Mouse (Mus musculus): ENCODE measurements at regions not wholly inside any gene's neighbourhood (a gene's known extent, or its start where the extent isn't known, plus 50 kb on each side); places are given as distances from the start of the nearest gene placed in this dataset.
A peak's percentile ranks its signal among the peaks of the same experiment; 100 is the strongest.

GRCm38 (mm10) chr12:97888801-97889455, 370.3 kb downstream of the Galc start:
- Histone ChIP-seq H3K4me1 (ENCODE audit: control insufficient read depth, insufficient read depth, low read length) (no peaks in the 10 kb centered on the region), H3K27me3 (ENCODE audit: control insufficient read depth, insufficient read depth, low read length) (no peaks in the 10 kb centered on the region), H3K4me3 (ENCODE audit: control insufficient read depth, low read depth, low read length) (no peak overlapping the region), H3K36me3 (ENCODE audit: control insufficient read depth, insufficient read depth, low read length) (no peaks in the 10 kb centered on the region), H3K27ac (ENCODE audit: control insufficient read depth, insufficient read depth, low read depth, low read length) (no peak overlapping the region)
- no peak for TF ChIP-seq CTCF (IDR thresholded peaks at IDR 0.05; ENCODE audit: control insufficient read depth, insufficient read depth, insufficient replicate concordance, low read depth, low read length)
- TF ChIP-seq POLR2A (IDR thresholded peaks at IDR 0.05; ENCODE audit: control insufficient read depth, low read depth, low read length): no peak

GRCm38 (mm10) chr12:97888291-97888800, 370.9 kb downstream of the Galc start:
- H3K27me3 ChIP-seq (ENCODE audit: control insufficient read depth, insufficient read depth, low read length): no peaks in the 10 kb centered on the region
- H3K4me3 ChIP-seq (ENCODE audit: control insufficient read depth, low read depth, low read length): no peak overlapping the region
- no peaks in the 10 kb centered on the region for H3K4me1 ChIP-seq (ENCODE audit: control insufficient read depth, insufficient read depth, low read length)
- no peak overlapping the region for H3K27ac ChIP-seq (ENCODE audit: control insufficient read depth, insufficient read depth, low read depth, low read length)
- TF ChIP-seq POLR2A (IDR thresholded peaks at IDR 0.05; ENCODE audit: control insufficient read depth, low read depth, low read length): no peak
- no peak for TF ChIP-seq CTCF (IDR thresholded peaks at IDR 0.05; ENCODE audit: control insufficient read depth, insufficient read depth, insufficient replicate concordance, low read depth, low read length)
- H3K36me3 ChIP-seq (ENCODE audit: control insufficient read depth, insufficient read depth, low read length): no peaks in the 10 kb centered on the region

GRCm38 (mm10) chr12:97882439-97882838, 376.8 kb downstream of the Galc start:
- H3K4me3 ChIP-seq (ENCODE audit: control insufficient read depth, low read depth, low read length): no peak overlapping the region
- H3K27me3 ChIP-seq (ENCODE audit: control insufficient read depth, insufficient read depth, low read length): no peaks in the 10 kb centered on the region
- no peaks in the 10 kb centered on the region for H3K4me1 ChIP-seq (ENCODE audit: control insufficient read depth, insufficient read depth, low read length)
- H3K36me3 ChIP-seq (ENCODE audit: control insufficient read depth, insufficient read depth, low read length): no peaks in the 10 kb centered on the region
- no peak for TF ChIP-seq POLR2A (IDR thresholded peaks at IDR 0.05; ENCODE audit: control insufficient read depth, low read depth, low read length)
- TF ChIP-seq CTCF (IDR thresholded peaks at IDR 0.05; ENCODE audit: control insufficient read depth, insufficient read depth, insufficient replicate concordance, low read depth, low read length): no peak
- no peak overlapping the region for H3K27ac ChIP-seq (ENCODE audit: control insufficient read depth, insufficient read depth, low read depth, low read length)

GRCm38 (mm10) chr12:97872391-97872790, 386.9 kb downstream of the Galc start:
- Histone ChIP-seq H3K27me3 (ENCODE audit: control insufficient read depth, insufficient read depth, low read length) (no peaks in the 10 kb centered on the region), H3K4me1 (ENCODE audit: control insufficient read depth, insufficient read depth, low read length) (no peaks in the 10 kb centered on the region), H3K36me3 (ENCODE audit: control insufficient read depth, insufficient read depth, low read length) (no peaks in the 10 kb centered on the region), H3K27ac (ENCODE audit: control insufficient read depth, insufficient read depth, low read depth, low read length) (no peak overlapping the region), H3K4me3 (ENCODE audit: control insufficient read depth, low read depth, low read length) (no peak overlapping the region)
- peak; percentile 29; the same call in 1 of the 2 replicates for TF ChIP-seq CTCF (IDR thresholded peaks at IDR 0.05; ENCODE audit: control insufficient read depth, insufficient read depth, insufficient replicate concordance, low read depth, low read length)
- no peak for TF ChIP-seq POLR2A (IDR thresholded peaks at IDR 0.05; ENCODE audit: control insufficient read depth, low read depth, low read length)

- H3K27me3 ChIP-seq (ENCODE audit: control insufficient read depth, insufficient read depth, low read length): no peaks in the 10 kb centered on the region
- no peak for TF ChIP-seq CTCF (IDR thresholded peaks at IDR 0.05; ENCODE audit: control insufficient read depth, insufficient read depth, insufficient replicate concordance, low read depth, low read length)
- no peak for TF ChIP-seq POLR2A (IDR thresholded peaks at IDR 0.05; ENCODE audit: control insufficient read depth, low read depth, low read length)
Observed at GRCm38 (mm10) chr12:97862921-97863320, 396.3 kb downstream of the Galc start.

GRCm38 (mm10) chr12:97836202-97836908, 422.9 kb downstream of the Galc start:
- no peaks in the 10 kb centered on the region for H3K27me3 ChIP-seq (ENCODE audit: control insufficient read depth, insufficient read depth, low read length)
- no peak overlapping the region for H3K4me3 ChIP-seq (ENCODE audit: control insufficient read depth, low read depth, low read length)
- TF ChIP-seq POLR2A (IDR thresholded peaks at IDR 0.05; ENCODE audit: control insufficient read depth, low read depth, low read length) (no peak), CTCF (IDR thresholded peaks at IDR 0.05; ENCODE audit: control insufficient read depth, insufficient read depth, insufficient replicate concordance, low read depth, low read length) (no peak)
- H3K4me1 ChIP-seq (ENCODE audit: control insufficient read depth, insufficient read depth, low read length): no peaks in the 10 kb centered on the region
- no peak overlapping the region for H3K27ac ChIP-seq (ENCODE audit: control insufficient read depth, insufficient read depth, low read depth, low read length)
- no peaks in the 10 kb centered on the region for H3K36me3 ChIP-seq (ENCODE audit: control insufficient read depth, insufficient read depth, low read length)

More at GRCm38 (mm10) chr12:97862921-97863320, 396.3 kb downstream of the Galc start:
- no peaks in the 10 kb centered on the region for H3K36me3 ChIP-seq (ENCODE audit: control insufficient read depth, insufficient read depth, low read length)
- H3K4me3 ChIP-seq (ENCODE audit: control insufficient read depth, low read depth, low read length): no peak overlapping the region
- H3K27ac ChIP-seq (ENCODE audit: control insufficient read depth, insufficient read depth, low read depth, low read length): no peak overlapping the region
- H3K4me1 ChIP-seq (ENCODE audit: control insufficient read depth, insufficient read depth, low read length): no peaks in the 10 kb centered on the region

GRCm38 (mm10) chr12:97793364-97794120, 465.7 kb downstream of the Galc start:
- no peaks in the 10 kb centered on the region for H3K27me3 ChIP-seq (ENCODE audit: control insufficient read depth, insufficient read depth, low read length)
- TF ChIP-seq POLR2A (IDR thresholded peaks at IDR 0.05; ENCODE audit: control insufficient read depth, low read depth, low read length) (no peak), CTCF (IDR thresholded peaks at IDR 0.05; ENCODE audit: control insufficient read depth, insufficient read depth, insufficient replicate concordance, low read depth, low read length) (no peak)
- no peaks in the 10 kb centered on the region for H3K36me3 ChIP-seq (ENCODE audit: control insufficient read depth, insufficient read depth, low read length)
- no peak overlapping the region for H3K4me3 ChIP-seq (ENCODE audit: control insufficient read depth, low read depth, low read length)
- no peak overlapping the region for H3K27ac ChIP-seq (ENCODE audit: control insufficient read depth, insufficient read depth, low read depth, low read length)
- H3K4me1 ChIP-seq (ENCODE audit: control insufficient read depth, insufficient read depth, low read length): no peaks in the 10 kb centered on the region

All from testis, adult 2 months (tissue).